Mouse (Mus musculus) kidney, embryonic 16.5 days (tissue): ENCODE data around the gene Crkl. TPM values are rescaled to one million over a fixed set of nuclear protein-coding genes. Genes with fewer than 3 reads are reported as not detected.
A peak's percentile ranks its signal among the peaks of the same experiment; 100 is the strongest.

Experiments
- ATAC-seq: fragments of 200-750 bp; cut with Nextera tagmentation; 2 replicates; pipeline ENCODE4 v1.8.0; 2017; ENCODE audit warnings: moderate TSS enrichment; ENCODE audit not compliant: low FRiP score, low TSS enrichment
- H3K27ac ChIP-seq: fragments of 300-500 bp; sonication (generic); 2 replicates; pipeline ENCODE4 v1.5.1; 2014; ENCODE audit warnings: low read length
- H3K27me3 ChIP-seq: fragments of 300-500 bp; sonication (generic); 2 replicates; pipeline ENCODE4 v1.6.1; 2014; ENCODE audit warnings: low read length, control low read depth, mixed read lengths; ENCODE audit not compliant: insufficient read depth
- H3K36me3 ChIP-seq: fragments of 300-500 bp; sonication (generic); 2 replicates; pipeline ENCODE4 v1.6.1; 2014; ENCODE audit warnings: low read length, control low read depth, mixed read lengths; ENCODE audit not compliant: insufficient read depth
- H3K4me1 ChIP-seq: fragments of 300-500 bp; sonication (generic); 2 replicates; pipeline ENCODE4 v1.6.1; 2014; ENCODE audit warnings: low read length, control low read depth, mixed read lengths; ENCODE audit not compliant: insufficient read depth
- H3K4me2 ChIP-seq: fragments of 300-500 bp; sonication (generic); replicated peaks from 2 replicates; pipeline ENCODE4 v1.6.1; 2014; ENCODE audit warnings: low read depth, low read length
- H3K4me3 ChIP-seq: fragments of 300-500 bp; sonication (generic); 2 replicates; pipeline ENCODE4 v1.5.1; 2014; ENCODE audit warnings: mild to moderate bottlenecking, low read length
- H3K9ac ChIP-seq: fragments of 300-500 bp; sonication (generic); replicated peaks from 2 replicates; pipeline ENCODE4 v1.6.1; 2014; ENCODE audit warnings: low read length
- H3K9me3 ChIP-seq: fragments of 300-500 bp; sonication (generic); 2 replicates; pipeline ENCODE4 v1.6.1; 2016; ENCODE audit warnings: low read length, control low read depth
- WGBS: fragments of 180-500 bp; shearing (Covaris S2); extraction: QIAGEN DNeasy Blood & Tissue Kit; methylation state at CpG from one replicate; pipeline ENCODE4 v1.1.7; 2014; 5-methylcytosine and 5-hydroxymethylcytosine counted together
- polyA plus RNA-seq: library from polyadenylated mRNA; unstranded; fragments of >200 nt; fragmentation: Nextera tagmentation; extraction: Ambion mirVana; gene quantifications from 2 replicates; pipeline ENCODE4 v1.2.1, GENCODE M21; 2015

Crkl gene
- polyA plus RNA-seq, 1 experiment from 2014 or later, result 78.5 TPM

- no peaks in the 10 kb centered on the region for H3K4me1 ChIP-seq
- 84% methylated on average over 4 of the region's 4 CpGs for WGBS
- H3K4me2 ChIP-seq, result no peak overlapping the region
- no peak overlapping the region for H3K27ac ChIP-seq
- no peak overlapping the region for H3K4me3 ChIP-seq
- ATAC-seq, result no peak
- no peaks in the 10 kb centered on the region for H3K27me3 ChIP-seq
- H3K9ac ChIP-seq, result no peak overlapping the region
- no peaks in the 10 kb centered on the region for H3K9me3 ChIP-seq
- H3K36me3 ChIP-seq, result peaks cover 18% of the 10 kb centered on the region
Observed at GRCm38 (mm10) chr16:17478331-17478943, 26.6 kb downstream of the Crkl start.

GRCm38 (mm10) chr16:17481465-17481864 lies 29.7 kb downstream of the Crkl start:
- peaks cover 40% of the 10 kb centered on the region for H3K36me3 ChIP-seq
- ATAC-seq, result no peak
- no peak overlapping the region for H3K4me2 ChIP-seq
- H3K27me3 ChIP-seq, result no peaks in the 10 kb centered on the region
- no peaks in the 10 kb centered on the region for H3K4me1 ChIP-seq
- no peak overlapping the region for H3K27ac ChIP-seq
- no peaks in the 10 kb centered on the region for H3K9me3 ChIP-seq
- no peak overlapping the region for H3K4me3 ChIP-seq
- WGBS, result 91% methylated on average over 2 of the region's 2 CpGs
- no peak overlapping the region for H3K9ac ChIP-seq

- Histone ChIP-seq H3K9me3 (no peaks in the 10 kb centered on the region), H3K27ac (no peak overlapping the region), H3K4me2 (no peak overlapping the region), H3K27me3 (peaks cover 5% of the 10 kb centered on the region), H3K36me3 (peaks cover 32% of the 10 kb centered on the region), H3K9ac (no peak overlapping the region), H3K4me1 (peaks cover 9% of the 10 kb centered on the region; the same call in 1 of the 2 replicates), H3K4me3 (no peak overlapping the region)
- ATAC-seq, result no peak
- 46% methylated on average over 3 of the region's 3 CpGs for WGBS
Observed at GRCm38 (mm10) chr16:17486505-17486904, 34.7 kb downstream of the Crkl start.

GRCm38 (mm10) chr16:17488478-17489468 lies 37.0 kb downstream of the Crkl start:
- Histone ChIP-seq H3K4me1 (peaks cover 9% of the 10 kb centered on the region; the same call in 1 of the 2 replicates), H3K9me3 (no peaks in the 10 kb centered on the region), H3K4me3 (peak overlapping the region; percentile 55), H3K4me2 (peak overlapping the region; percentile 79), H3K27ac (no peak overlapping the region), H3K36me3 (peaks cover 19% of the 10 kb centered on the region), H3K9ac (peak overlapping the region; percentile 57; the same call in 1 of the 2 replicates), H3K27me3 (peaks cover 5% of the 10 kb centered on the region)
- peak; percentile 7; the same call in 1 of the 2 replicates for ATAC-seq
- WGBS, result 45% methylated on average over 14 of the region's 14 CpGs

- peak within 1 kb of the TSS; percentile 57 for H3K9ac ChIP-seq
- under 1% methylated on average over 42 of the region's 47 CpGs for WGBS
- peak; percentile 88 for ATAC-seq
Observed at GRCm38 (mm10) chr16:17489469-17490111, 37.8 kb downstream of the Crkl start, which contains the start of gene Aifm3. Gene Aifm3, plus strand, starts transcription at chr16:17489611.

GRCm38 (mm10) chr16:17491154-17491553 lies 39.4 kb downstream of the Crkl start:
- WGBS, result 87% methylated on average over 5 of the region's 5 CpGs

More at GRCm38 (mm10) chr16:17489469-17490111, 37.8 kb downstream of the Crkl start, which contains the start of gene Aifm3:
- Histone ChIP-seq H3K27me3 (peaks cover 5% of the 10 kb centered on the region), H3K4me1 (peaks cover 9% of the 10 kb centered on the region; the same call in 1 of the 2 replicates), H3K4me2 (peak within 1 kb of the TSS; percentile 79), H3K36me3 (peaks cover 12% of the 10 kb centered on the region), H3K4me3 (peak within 1 kb of the TSS; percentile 55), H3K27ac (no peak within 1 kb of the TSS), H3K9me3 (no peaks in the 10 kb centered on the region)

GRCm38 (mm10) chr16:17491896-17492561 lies 40.2 kb downstream of the Crkl start:
- Histone ChIP-seq H3K9ac (no peak overlapping the region), H3K4me1 (peaks cover 14% of the 10 kb centered on the region; the same call in 1 of the 2 replicates), H3K36me3 (no peaks in the 10 kb centered on the region), H3K27ac (no peak overlapping the region), H3K4me3 (no peak overlapping the region), H3K27me3 (peaks cover 5% of the 10 kb centered on the region), H3K4me2 (no peak overlapping the region), H3K9me3 (no peaks in the 10 kb centered on the region)
- no peak for ATAC-seq
- WGBS, result 73% methylated on average over 5 of the region's 5 CpGs

More at GRCm38 (mm10) chr16:17491154-17491553, 39.4 kb downstream of the Crkl start:
- H3K9ac ChIP-seq, result no peak overlapping the region
- H3K9me3 ChIP-seq, result no peaks in the 10 kb centered on the region
- H3K36me3 ChIP-seq, result no peaks in the 10 kb centered on the region; the same call in 1 of the 2 replicates
- no peak for ATAC-seq
- H3K4me3 ChIP-seq, result no peak overlapping the region
- H3K4me1 ChIP-seq, result peaks cover 9% of the 10 kb centered on the region; the same call in 1 of the 2 replicates
- H3K4me2 ChIP-seq, result no peak overlapping the region
- H3K27me3 ChIP-seq, result peaks cover 5% of the 10 kb centered on the region
- H3K27ac ChIP-seq, result no peak overlapping the region

GRCm38 (mm10) chr16:17496499-17497305 lies 44.9 kb downstream of the Crkl start:
- WGBS, result 65% methylated on average over 2 of the region's 2 CpGs
- H3K9me3 ChIP-seq, result no peaks in the 10 kb centered on the region
- no peak; the same call in 1 of the 2 replicates for ATAC-seq
- H3K36me3 ChIP-seq, result no peaks in the 10 kb centered on the region
- H3K4me3 ChIP-seq, result no peak overlapping the region
- no peak overlapping the region; the same call in 1 of the 2 replicates for H3K9ac ChIP-seq
- H3K4me1 ChIP-seq, result 0 out of 2 replicates have a peak, but pooled peaks cover 5% of the 10 kb centered on the region
- no peaks in the 10 kb centered on the region for H3K27me3 ChIP-seq
- H3K27ac ChIP-seq, result no peak overlapping the region
- H3K4me2 ChIP-seq, result no peak overlapping the region
